Mouse (Mus musculus): ENCODE results near the gene Rpl37. TPM values are rescaled to one million over a fixed set of nuclear protein-coding genes. Genes with fewer than 3 reads are reported as not detected.

Gene Rpl37
- polyA plus RNA-seq, 1 experiment from 2014 or later = 725 TPM

GRCm38 (mm10) chr15:5152171-5152570 is 35.7 kb downstream of the Rpl37 start:
- DNase-seq (ENCODE audit: low spot score) = no peak
- no peak for ATAC-seq (ENCODE audit: low FRiP score, low TSS enrichment)

GRCm38 (mm10) chr15:5154621-5155020 is 38.2 kb downstream of the Rpl37 start:
- no peak overlapping the region; the same call in 1 of the 2 replicates for H3K27ac ChIP-seq (replicated peaks)
- H3K27me3 ChIP-seq (ENCODE audit: control insufficient read depth, insufficient read depth, low read length) = no peaks in the 10 kb centered on the region
- 68% methylated on average over 9 of the region's 9 CpGs for WGBS
- TF ChIP-seq EP300 (optimal IDR thresholded peaks at IDR 0.05) = no peak
- no peak for TF ChIP-seq CTCF (IDR thresholded peaks at IDR 0.05; ENCODE audit: low read depth)
- ATAC-seq (ENCODE audit: low FRiP score, low TSS enrichment) (no peak), DNase-seq (ENCODE audit: low spot score) (no peak)
- 0 out of 2 replicates have a peak, but pooled peaks cover 2% of the 10 kb centered on the region for H3K4me1 ChIP-seq (replicated peaks; ENCODE audit: control insufficient read depth, insufficient read depth)
- H3K9me3 ChIP-seq (ENCODE audit: control insufficient read depth, low read length) = no peaks in the 10 kb centered on the region
- no peak overlapping the region for H3K9ac ChIP-seq (ENCODE audit: low read length)
- H3K4me3 ChIP-seq (ENCODE audit: low read depth, low read length) = no peak overlapping the region
- H3K4me2 ChIP-seq (replicated peaks; ENCODE audit: low read depth) = no peak overlapping the region
- no peaks in the 10 kb centered on the region for H3K36me3 ChIP-seq (ENCODE audit: control insufficient read depth, insufficient read depth, low read length)

More at GRCm38 (mm10) chr15:5152171-5152570, 35.7 kb downstream of the Rpl37 start:
- no peaks in the 10 kb centered on the region for H3K27me3 ChIP-seq (ENCODE audit: control insufficient read depth, insufficient read depth, low read length)
- no peaks in the 10 kb centered on the region for H3K9me3 ChIP-seq (ENCODE audit: control insufficient read depth, low read length)
- 0 out of 2 replicates have a peak, but pooled peaks cover 4% of the 10 kb centered on the region for H3K4me1 ChIP-seq (replicated peaks; ENCODE audit: control insufficient read depth, insufficient read depth)
- H3K4me3 ChIP-seq (ENCODE audit: low read depth, low read length) = no peak overlapping the region
- WGBS = 96% methylated on average over 6 of the region's 6 CpGs
- H3K4me2 ChIP-seq (replicated peaks; ENCODE audit: low read depth) = no peak overlapping the region
- no peak for TF ChIP-seq CTCF (IDR thresholded peaks at IDR 0.05; ENCODE audit: low read depth)
- no peak for TF ChIP-seq EP300 (optimal IDR thresholded peaks at IDR 0.05)
- no peak overlapping the region for H3K27ac ChIP-seq (replicated peaks)
- no peaks in the 10 kb centered on the region for H3K36me3 ChIP-seq (ENCODE audit: control insufficient read depth, insufficient read depth, low read length)
- no peak overlapping the region for H3K9ac ChIP-seq (ENCODE audit: low read length)

- H3K4me2 ChIP-seq (replicated peaks; ENCODE audit: low read depth) = no peak overlapping the region
- TF ChIP-seq EP300 (optimal IDR thresholded peaks at IDR 0.05) = no peak
- TF ChIP-seq CTCF (IDR thresholded peaks at IDR 0.05; ENCODE audit: low read depth) = no peak
- H3K27me3 ChIP-seq (ENCODE audit: control insufficient read depth, insufficient read depth, low read length) = no peaks in the 10 kb centered on the region
- WGBS = 70% methylated on average over 5 of the region's 5 CpGs
- ATAC-seq (ENCODE audit: low FRiP score, low TSS enrichment) (no peak), DNase-seq (ENCODE audit: low spot score) (no peak)
- H3K9ac ChIP-seq (ENCODE audit: low read length) = 0 out of 2 replicates have a peak overlapping the region, but pooled peaks have one; percentile 18
- H3K4me3 ChIP-seq (ENCODE audit: low read depth, low read length) = no peak overlapping the region
- H3K27ac ChIP-seq (replicated peaks) = no peak overlapping the region; the same call in 1 of the 2 replicates
- H3K36me3 ChIP-seq (ENCODE audit: control insufficient read depth, insufficient read depth, low read length) = no peaks in the 10 kb centered on the region
- no peaks in the 10 kb centered on the region for H3K9me3 ChIP-seq (ENCODE audit: control insufficient read depth, low read length)
- H3K4me1 ChIP-seq (replicated peaks; ENCODE audit: control insufficient read depth, insufficient read depth) = 0 out of 2 replicates have a peak, but pooled peaks cover 2% of the 10 kb centered on the region
These were observed 38.6 kb downstream of the Rpl37 start for GRCm38 (mm10) chr15:5155093-5155492.

GRCm38 (mm10) chr15:5156355-5156754 is 39.9 kb downstream of the Rpl37 start:
- no peaks in the 10 kb centered on the region for H3K36me3 ChIP-seq (ENCODE audit: control insufficient read depth, insufficient read depth, low read length)
- DNase-seq (ENCODE audit: low spot score) (no peak), ATAC-seq (ENCODE audit: low FRiP score, low TSS enrichment) (no peak)
- TF ChIP-seq CTCF (IDR thresholded peaks at IDR 0.05; ENCODE audit: low read depth) (no peak), EP300 (optimal IDR thresholded peaks at IDR 0.05) (no peak)
- H3K9ac ChIP-seq (ENCODE audit: low read length) = no peak overlapping the region
- 0 out of 2 replicates have a peak, but pooled peaks cover 2% of the 10 kb centered on the region for H3K4me1 ChIP-seq (replicated peaks; ENCODE audit: control insufficient read depth, insufficient read depth)
- no peaks in the 10 kb centered on the region for H3K27me3 ChIP-seq (ENCODE audit: control insufficient read depth, insufficient read depth, low read length)
- no peak overlapping the region for H3K4me3 ChIP-seq (ENCODE audit: low read depth, low read length)
- H3K4me2 ChIP-seq (replicated peaks; ENCODE audit: low read depth) = no peak overlapping the region
- no peaks in the 10 kb centered on the region for H3K9me3 ChIP-seq (ENCODE audit: control insufficient read depth, low read length)
- WGBS = 80% methylated on average over 4 of the region's 4 CpGs
- no peak overlapping the region for H3K27ac ChIP-seq (replicated peaks)

GRCm38 (mm10) chr15:5157386-5157785 is 40.9 kb downstream of the Rpl37 start:
- no peak overlapping the region for H3K9ac ChIP-seq (ENCODE audit: low read length)
- ATAC-seq (ENCODE audit: low FRiP score, low TSS enrichment) (no peak), DNase-seq (ENCODE audit: low spot score) (no peak)
- no peak overlapping the region for H3K4me3 ChIP-seq (ENCODE audit: low read depth, low read length)
- H3K27me3 ChIP-seq (ENCODE audit: control insufficient read depth, insufficient read depth, low read length) = no peaks in the 10 kb centered on the region
- H3K4me2 ChIP-seq (replicated peaks; ENCODE audit: low read depth) = no peak overlapping the region
- H3K27ac ChIP-seq (replicated peaks) = no peak overlapping the region
- TF ChIP-seq EP300 (optimal IDR thresholded peaks at IDR 0.05) (no peak), CTCF (IDR thresholded peaks at IDR 0.05; ENCODE audit: low read depth) (no peak)
- no peaks in the 10 kb centered on the region for H3K9me3 ChIP-seq (ENCODE audit: control insufficient read depth, low read length)
- 0 out of 2 replicates have a peak, but pooled peaks cover 2% of the 10 kb centered on the region for H3K4me1 ChIP-seq (replicated peaks; ENCODE audit: control insufficient read depth, insufficient read depth)
- H3K36me3 ChIP-seq (ENCODE audit: control insufficient read depth, insufficient read depth, low read length) = no peaks in the 10 kb centered on the region
- 43% methylated on average over 1 of the region's 1 CpGs for WGBS

- H3K27ac ChIP-seq (replicated peaks) = no peak overlapping the region
- H3K9me3 ChIP-seq (ENCODE audit: control insufficient read depth, low read length) = no peaks in the 10 kb centered on the region
- WGBS = 51% methylated on average over 6 of the region's 6 CpGs
- no peak overlapping the region for H3K9ac ChIP-seq (ENCODE audit: low read length)
- ATAC-seq (ENCODE audit: low FRiP score, low TSS enrichment) = peak; percentile 60; the same call in 1 of the 2 replicates
- TF ChIP-seq CTCF (IDR thresholded peaks at IDR 0.05; ENCODE audit: low read depth) (no peak), EP300 (optimal IDR thresholded peaks at IDR 0.05) (no peak)
- no peak overlapping the region for H3K4me3 ChIP-seq (ENCODE audit: low read depth, low read length)
- 0 out of 2 replicates have a peak, but pooled peaks cover 2% of the 10 kb centered on the region for H3K4me1 ChIP-seq (replicated peaks; ENCODE audit: control insufficient read depth, insufficient read depth)
- H3K27me3 ChIP-seq (ENCODE audit: control insufficient read depth, insufficient read depth, low read length) = no peaks in the 10 kb centered on the region
- DNase-seq (ENCODE audit: low spot score) = peak; percentile 45
- H3K36me3 ChIP-seq (ENCODE audit: control insufficient read depth, insufficient read depth, low read length) = no peaks in the 10 kb centered on the region; the same call in none of the 2 replicates
- H3K4me2 ChIP-seq (replicated peaks; ENCODE audit: low read depth) = no peak overlapping the region
These were observed 42.4 kb downstream of the Rpl37 start for GRCm38 (mm10) chr15:5158827-5159226.

Data from stomach, postnatal 0 days (tissue).